Mouse (Mus musculus) adrenal gland, adult 18-20 months (tissue): ENCODE results near the gene Ptprf. TPM values are rescaled to one million over a fixed set of nuclear protein-coding genes. Genes with fewer than 3 reads are reported as not detected.

Experiments used
- DNase-seq, 2 experiments: peaks; one replicate each; pipeline ENCODE4 v3.0.0; 2021 to 2022; ENCODE audit warnings: low spot score in 2 of 2
- microRNA-seq, 2 experiments: library from miRNA; unstranded; fragments of <30 nt; microRNA quantifications; one replicate each; pipeline ENCODE4 v1.2.0; 2021; ENCODE audit warnings: borderline number of aligned reads in 2 of 2
- total RNA-seq, 2 experiments: library from RNA; stranded (reverse); gene quantifications; 1 replicate in 1 of 2; 2 replicates in 1 of 2; pipeline ENCODE4 v1.2.3; 2021

The Ptprf gene
- total RNA-seq, 2 experiments from 2014 or later, result 42.5 to 43.1 TPM

DNA sequence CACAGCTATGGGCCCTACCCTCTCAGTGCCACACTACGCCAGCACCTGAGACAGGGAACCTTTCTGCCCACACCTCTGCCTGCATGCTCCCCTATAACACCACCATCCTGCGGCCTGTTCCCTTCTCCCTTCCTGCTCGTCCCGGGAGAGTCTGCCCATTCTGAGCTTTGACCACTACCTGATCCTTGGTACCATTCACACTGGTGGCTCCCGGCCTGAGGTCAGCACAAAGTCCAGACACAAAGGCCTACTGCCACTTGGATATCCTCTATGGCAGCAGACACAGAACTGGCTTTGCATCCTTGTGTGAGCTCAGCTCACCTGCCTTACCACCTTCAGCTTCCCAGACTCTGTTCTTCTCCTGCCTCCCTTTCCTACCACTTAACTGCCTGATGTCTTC is 72.7 kb downstream of the Ptprf start:
- no peak for DNase-seq

DNA sequence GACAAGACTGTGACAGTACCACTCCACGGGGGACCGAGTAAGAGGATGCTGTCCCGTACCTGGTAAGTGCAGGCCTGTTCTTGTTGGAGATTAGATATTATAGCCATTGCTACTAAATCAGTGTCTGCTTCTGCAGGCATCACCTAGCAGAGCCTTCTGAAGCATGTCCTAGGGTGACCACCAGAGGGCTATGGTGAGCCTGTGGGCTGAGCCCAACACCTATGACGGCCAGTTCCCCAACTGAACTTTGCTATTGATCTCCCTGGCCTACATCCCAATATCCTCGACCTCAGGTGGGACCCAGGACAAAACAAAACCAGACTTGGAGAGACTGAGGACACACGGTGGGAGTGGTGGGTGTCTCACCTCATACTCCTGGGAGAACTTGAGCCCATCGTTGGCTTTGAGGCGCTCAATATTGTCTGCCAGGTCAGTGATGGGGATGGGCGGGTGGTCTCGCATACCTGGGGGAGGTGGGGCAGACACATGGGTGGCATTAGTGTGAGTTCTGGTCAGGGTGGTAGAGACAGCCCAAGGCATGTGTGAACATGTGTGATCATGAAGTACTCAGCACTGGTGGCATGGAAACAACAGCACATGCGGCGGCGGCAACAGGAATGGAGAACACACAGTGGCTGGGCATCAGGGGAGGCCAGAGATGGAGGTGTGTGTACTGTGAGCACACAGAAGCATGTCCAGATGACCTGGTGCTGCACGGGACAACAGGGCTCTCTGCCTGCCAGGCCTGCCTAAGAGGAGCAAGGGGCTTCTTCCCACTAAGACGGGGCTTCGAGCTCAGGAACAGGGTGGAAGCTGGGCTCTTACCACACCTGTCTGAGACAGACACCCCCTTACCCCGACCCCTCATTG is 74.2 kb downstream of the Ptprf start:
- peak; percentile 61 to 66 for DNase-seq

DNA sequence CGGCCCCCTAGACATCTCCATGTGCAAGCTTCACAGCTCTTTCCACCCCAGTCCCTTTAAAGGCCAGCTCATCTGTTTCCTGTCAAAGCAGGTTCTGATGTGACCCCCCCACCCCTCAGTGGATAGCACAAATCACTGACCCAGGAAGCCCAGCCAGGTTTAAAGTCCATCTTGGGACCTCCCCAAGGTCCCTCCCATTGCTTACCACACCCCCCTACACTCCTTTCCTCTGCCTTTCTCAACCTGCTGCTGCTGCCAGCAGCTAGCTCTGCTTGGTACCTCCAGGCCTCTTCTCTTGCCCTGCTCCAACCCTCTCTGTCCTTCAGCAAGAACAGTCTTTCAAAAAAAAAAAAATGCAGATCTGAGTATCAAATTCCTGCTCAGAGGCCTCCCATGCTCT is 76.3 kb downstream of the Ptprf start:
- no peak for DNase-seq

DNA sequence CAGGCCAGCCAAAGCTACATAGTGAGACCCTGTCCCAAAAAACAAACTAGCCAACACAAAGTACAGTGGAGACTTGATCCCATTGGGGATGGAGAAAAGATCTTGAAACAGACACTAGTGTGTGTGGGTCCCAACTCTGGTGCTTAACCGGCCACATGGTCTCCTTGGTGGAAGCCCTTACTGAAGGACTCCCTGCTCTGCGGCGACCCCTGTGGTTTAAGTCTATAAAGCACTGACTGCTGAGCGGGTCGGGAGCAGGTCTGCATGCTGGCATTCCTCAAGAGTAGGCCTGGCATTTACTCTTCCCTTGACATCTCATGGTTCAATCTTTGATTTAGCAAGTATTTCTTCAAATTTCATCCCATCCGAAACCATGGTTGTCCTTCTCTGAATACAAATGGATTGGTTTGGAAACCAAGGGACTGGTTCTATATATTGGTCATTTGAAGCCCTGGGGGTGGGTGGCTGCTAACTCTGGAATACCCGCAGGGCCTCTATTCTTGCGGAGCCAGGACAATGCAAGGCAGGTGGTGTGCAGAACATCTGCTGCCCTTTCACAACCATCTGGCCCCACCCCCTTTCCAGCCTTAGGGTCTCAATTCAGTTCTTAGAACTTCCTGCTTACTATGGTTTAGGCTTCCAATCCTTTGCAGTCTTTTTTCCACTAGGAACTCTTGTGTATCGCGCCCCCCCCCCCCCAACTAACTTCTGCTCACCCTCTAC is 84.1 kb downstream of the Ptprf start:
- DNase-seq, result no peak

DNA sequence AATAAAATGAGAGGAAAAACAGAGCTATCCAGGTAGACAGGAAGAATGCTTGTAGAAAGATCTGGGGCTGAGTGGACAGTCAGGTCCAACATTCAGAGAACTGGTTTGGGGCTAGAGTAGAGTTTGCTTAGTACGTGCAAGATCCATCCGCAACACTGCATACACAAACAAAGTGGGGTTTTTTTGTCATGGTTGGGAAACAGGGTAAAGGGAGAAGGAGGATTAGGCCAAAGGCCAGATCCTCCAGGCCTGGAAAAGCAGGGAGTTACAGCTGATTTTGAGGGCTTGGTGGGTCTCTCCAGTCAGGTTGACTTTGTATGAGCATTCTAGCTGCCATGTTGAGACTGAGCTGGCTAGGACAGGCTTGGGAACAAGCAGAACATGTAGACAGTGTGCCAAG is 85.3 kb downstream of the Ptprf start:
- DNase-seq, result no peak

- no peak for DNase-seq
Observed at GRCm38 (mm10) chr4:118199093-118199492, 92.1 kb downstream of the Ptprf start.

GRCm38 (mm10) chr4:118198606-118199005 is 92.6 kb downstream of the Ptprf start:
- no peak for DNase-seq

DNA sequence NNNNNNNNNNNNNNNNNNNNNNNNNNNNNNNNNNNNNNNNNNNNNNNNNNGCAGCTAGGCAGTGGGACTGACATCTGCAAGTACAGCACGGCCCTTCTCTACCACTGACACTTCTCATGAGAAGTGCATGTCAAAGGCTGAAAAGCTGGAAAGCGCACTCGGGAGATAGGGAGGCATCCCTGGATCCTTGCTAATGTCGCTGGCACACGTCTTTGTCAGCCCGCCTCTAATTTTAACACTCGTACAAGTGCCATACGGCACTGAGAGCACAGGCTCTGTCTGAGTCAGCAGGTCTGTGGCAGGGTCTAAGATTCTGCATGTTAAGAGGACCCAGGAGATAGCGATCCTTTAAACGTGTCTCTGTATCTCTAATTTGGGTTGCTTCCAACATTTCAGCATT is 95.0 kb downstream of the Ptprf start:
- no peak for DNase-seq

DNA sequence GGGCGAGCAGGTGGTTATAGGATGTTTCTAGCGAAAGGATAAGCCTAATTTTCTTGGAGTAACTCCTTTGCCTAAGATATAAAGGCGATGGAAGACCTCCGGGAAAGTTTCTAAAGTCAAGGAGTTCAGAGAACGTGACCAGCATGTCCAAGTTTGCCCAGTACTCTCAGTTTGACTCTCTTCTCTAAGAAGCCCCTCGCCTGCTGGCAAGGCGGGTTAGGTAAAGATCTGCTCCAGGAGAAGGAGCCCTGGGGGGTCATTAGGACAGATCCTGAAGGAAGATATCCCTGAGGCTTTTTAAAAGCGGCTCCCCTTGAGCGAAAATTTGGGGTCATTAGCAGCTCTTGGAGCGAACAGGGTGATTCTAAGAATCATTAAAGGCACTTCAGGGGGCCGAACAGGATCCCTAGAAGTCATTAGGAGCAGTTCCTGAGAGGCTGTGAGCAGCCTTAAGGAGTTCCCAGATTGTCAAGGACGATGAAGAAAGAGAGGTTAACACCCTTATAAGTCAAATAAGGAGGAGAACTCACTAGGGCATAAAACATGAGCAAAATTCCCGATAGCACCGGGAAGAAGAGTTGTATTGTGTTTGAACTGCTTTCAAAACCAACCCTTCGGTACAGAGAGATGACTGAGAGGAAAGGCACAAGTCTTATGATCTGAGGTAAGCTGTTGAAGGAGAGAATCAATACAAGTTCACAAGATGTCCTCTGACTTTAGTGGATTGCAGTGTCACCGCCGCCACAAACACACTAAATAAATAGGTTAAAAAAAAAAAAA is 110.7 kb downstream of the Ptprf start:
- no peak for DNase-seq

GRCm38 (mm10) chr4:118179467-118180300 is 111.5 kb downstream of the Ptprf start, which contains the start of gene Kdm4a:
TSS of gene Kdm4a (minus strand) at chr4:118180043.
- peak; percentile 85 to 86 for DNase-seq

DNA sequence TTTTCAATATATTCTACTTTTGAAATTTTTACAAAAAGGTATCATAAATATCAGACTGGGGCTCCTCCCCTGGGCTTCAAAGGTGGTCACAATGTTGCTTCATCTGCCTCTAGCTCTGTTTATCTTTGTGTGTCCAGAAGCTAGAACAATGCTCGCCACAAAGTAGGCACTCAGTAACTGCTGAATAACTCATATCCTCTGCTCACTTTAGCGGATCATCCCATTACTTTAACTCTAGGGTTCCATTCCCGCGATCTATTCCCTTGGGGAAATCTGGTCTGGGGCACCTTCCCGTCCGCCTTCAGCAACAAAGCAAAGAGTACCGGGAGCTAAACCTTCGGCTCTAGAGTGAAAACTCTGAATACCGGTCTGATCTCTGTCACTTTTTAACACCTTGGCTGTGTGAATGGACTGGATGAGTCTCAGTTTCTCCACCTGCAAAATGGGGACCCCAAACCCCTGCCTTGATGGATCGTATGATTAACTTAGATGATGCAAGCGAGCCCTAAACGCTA is 112.2 kb downstream of the Ptprf start:
- no peak for DNase-seq

DNA sequence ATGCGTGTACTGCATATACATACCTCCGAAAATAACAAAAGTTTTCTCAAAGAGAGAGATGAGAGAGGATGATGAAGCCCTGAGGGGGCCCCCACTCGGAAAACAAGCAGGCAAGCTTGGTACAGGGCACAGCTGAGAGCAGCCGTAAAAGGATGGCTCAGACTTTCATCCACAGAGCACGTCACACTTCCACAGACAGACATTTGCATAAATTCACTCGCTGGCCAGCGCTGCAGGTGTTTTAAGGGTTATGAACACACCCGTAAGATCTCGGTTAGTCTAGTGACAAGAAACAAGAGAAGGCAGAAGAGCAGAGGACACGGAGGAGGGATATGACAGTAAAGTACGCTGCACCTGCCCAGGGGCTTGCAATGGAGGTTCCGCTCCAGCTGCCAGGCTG is 118.7 kb downstream of the Ptprf start:
- DNase-seq, result no peak

DNA sequence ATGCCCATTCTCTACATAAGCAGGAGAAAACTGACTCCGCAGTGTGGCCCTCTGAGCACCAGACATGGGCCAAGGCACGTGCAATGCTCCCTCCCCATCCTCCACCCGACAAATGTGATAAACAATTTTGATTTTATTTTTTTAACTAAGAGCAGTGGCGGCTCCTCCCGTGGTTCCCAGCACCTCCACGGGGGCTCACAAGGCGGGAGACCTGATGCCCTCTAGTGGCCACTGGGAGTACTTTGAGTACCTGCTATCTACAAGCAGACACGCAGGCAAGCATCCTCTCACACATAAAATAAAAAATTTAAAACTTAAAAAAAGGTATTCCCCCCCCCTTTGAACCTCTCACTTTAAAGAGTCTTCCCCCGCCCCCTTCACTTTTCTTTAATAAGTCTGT is 120.2 kb downstream of the Ptprf start:
- no peak for DNase-seq

DNA sequence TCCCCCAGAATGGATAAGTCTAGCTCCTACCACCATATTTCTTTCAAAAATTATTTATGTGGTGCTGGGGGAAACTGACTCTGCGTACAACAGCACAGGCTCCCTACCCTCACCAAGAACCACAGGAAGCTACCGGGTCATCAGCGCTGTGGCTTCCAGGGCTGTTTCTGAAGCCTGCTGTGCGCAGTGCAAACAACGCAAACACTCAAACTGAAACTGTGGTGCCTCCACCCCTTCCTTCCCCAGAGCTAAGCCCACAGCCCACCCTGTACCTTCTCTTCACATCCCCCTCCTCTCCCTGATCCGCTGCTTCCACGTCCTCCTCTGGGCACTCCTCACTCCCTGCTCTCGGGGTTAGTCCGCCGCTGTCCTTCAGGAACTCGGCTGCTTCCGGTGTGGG is 129.1 kb downstream of the Ptprf start:
- DNase-seq, result no peak

Small RNAs within 50 kb of the gene (microRNA-seq; reads per million reads assigned to microRNA genes)
- gene Mir7226, result 0.47 to 1.2 reads per million in 2 experiments

Other genes with a start within 250 kb of the Ptprf start
- gene St3gal3, start 156.5 kb downstream of the Ptprf start, total RNA-seq, result 10 to 100 TPM; 37.4 to 40.5 TPM
- gene Kdm4a, start 111.4 kb downstream of the Ptprf start, total RNA-seq, result 10 to 100 TPM; 30.3 to 35.6 TPM
- gene Szt2, start 117.9 kb upstream of the Ptprf start, total RNA-seq, result 10 to 100 TPM; 13.9 to 19.2 TPM
- gene Med8, start 117.9 kb upstream of the Ptprf start, total RNA-seq, result 10 to 100 TPM; 62.3 to 68.5 TPM
- gene Elovl1, start 136.7 kb upstream of the Ptprf start, total RNA-seq, result 10 to 100 TPM; 61.2 to 86.0 TPM
- gene Cdc20, start 145.9 kb upstream of the Ptprf start, total RNA-seq, result 1 to 10 TPM; 1.6 to 2.9 TPM
- gene Mpl, start 166.1 kb upstream of the Ptprf start, total RNA-seq, result under 1 TPM in 1 of 2 experiments, not detected in 1; 0.22 TPM
- gene Tie1, start 198.7 kb upstream of the Ptprf start, total RNA-seq, result 10 to 100 TPM; 36.1 to 41.7 TPM
- gene 2610528J11Rik, start 235.6 kb upstream of the Ptprf start, total RNA-seq, result not detected